Mouse (Mus musculus) stomach, embryonic 16.5 days (tissue): Measurements from ENCODE around the gene Opcml. TPM values are rescaled to one million over a fixed set of nuclear protein-coding genes. Genes with fewer than 3 reads are reported as not detected.

Experiments
- ATAC-seq: fragments of 200-750 bp; cut with Nextera tagmentation; 2 replicates; pipeline ENCODE4 v1.8.0; 2017; ENCODE audit warnings: moderate number of reproducible peaks, moderate TSS enrichment; ENCODE audit not compliant: insufficient read depth, low FRiP score
- H3K27ac ChIP-seq: fragments of 300-500 bp; sonication (generic); 2 replicates; pipeline ENCODE4 v1.5.1; 2014; ENCODE audit warnings: low read length
- H3K27me3 ChIP-seq: fragments of 300-500 bp; sonication (generic); 2 replicates; pipeline ENCODE4 v1.6.1; 2014; ENCODE audit warnings: low read length, control low read depth, mixed read lengths; ENCODE audit not compliant: control insufficient read depth, insufficient read depth
- H3K36me3 ChIP-seq: fragments of 300-500 bp; sonication (generic); 2 replicates; pipeline ENCODE4 v1.6.1; 2014; ENCODE audit warnings: low read length; ENCODE audit not compliant: control insufficient read depth, insufficient read depth
- H3K4me1 ChIP-seq: fragments of 300-500 bp; sonication (generic); 2 replicates; pipeline ENCODE4 v1.6.1; 2014; ENCODE audit warnings: low read length, control low read depth, mixed read lengths; ENCODE audit not compliant: control insufficient read depth, insufficient read depth
- H3K4me2 ChIP-seq: fragments of 300-500 bp; sonication (generic); 2 replicates; pipeline ENCODE4 v1.6.1; 2014; ENCODE audit warnings: low read depth, low read length, mixed read lengths
- H3K4me3 ChIP-seq: fragments of 300-500 bp; sonication (generic); replicated peaks from 2 replicates; pipeline ENCODE4 v1.5.1; 2014; ENCODE audit warnings: mild to moderate bottlenecking, low read length
- H3K9ac ChIP-seq: fragments of 300-500 bp; sonication (generic); 2 replicates; pipeline ENCODE4 v1.6.1; 2014; ENCODE audit warnings: low read length
- H3K9me3 ChIP-seq: fragments of 300-500 bp; sonication (generic); replicated peaks from 2 replicates; pipeline ENCODE4 v1.6.1; 2016; ENCODE audit warnings: low read length, control low read depth; ENCODE audit not compliant: control insufficient read depth
- WGBS: fragments of 180-500 bp; shearing (Covaris S2); extraction: QIAGEN DNeasy Blood & Tissue Kit; methylation state at CpG from one replicate; pipeline ENCODE4 v1.1.7; 2014; 5-methylcytosine and 5-hydroxymethylcytosine counted together
- polyA plus RNA-seq: library from polyadenylated mRNA; unstranded; fragments of >200 nt; fragmentation: Nextera tagmentation; extraction: Ambion mirVana; gene quantifications from 2 replicates; pipeline ENCODE4 v1.2.1, GENCODE M21; 2015

The Opcml gene
- 2.8 and 3.3 TPM in 2 replicates for polyA plus RNA-seq

GRCm38 (mm10) chr9:27790725-27791638 lies at the start of gene Opcml:
Gene Opcml, plus strand, starts transcription at chr9:27790775.
- Histone ChIP-seq H3K27me3 (peaks cover 26% of the 10 kb centered on the region), H3K4me1 (no peaks in the 10 kb centered on the region), H3K9ac (peak within 1 kb of the TSS; percentile 27), H3K27ac (no peak within 1 kb of the TSS), H3K36me3 (no peaks in the 10 kb centered on the region), H3K9me3 (no peaks in the 10 kb centered on the region), H3K4me3 (peak within 1 kb of the TSS; percentile 43), H3K4me2 (peak within 1 kb of the TSS; percentile 56)
- ATAC-seq = peak; percentile 69
- under 1% methylated on average over 28 of the region's 28 CpGs for WGBS

GRCm38 (mm10) chr9:27758709-27759108 lies 31.9 kb upstream of the Opcml start:
- Histone ChIP-seq H3K27ac (no peak overlapping the region), H3K9ac (no peak overlapping the region), H3K27me3 (no peaks in the 10 kb centered on the region), H3K4me1 (no peaks in the 10 kb centered on the region), H3K36me3 (no peaks in the 10 kb centered on the region), H3K4me3 (no peak overlapping the region), H3K4me2 (no peak overlapping the region), H3K9me3 (no peaks in the 10 kb centered on the region)
- no peak for ATAC-seq
- 44% methylated on average over 1 of the region's 1 CpGs for whole genome bisulfite sequencing

- Histone ChIP-seq H3K36me3 (no peaks in the 10 kb centered on the region), H3K4me1 (no peaks in the 10 kb centered on the region), H3K4me3 (no peak overlapping the region), H3K9ac (no peak overlapping the region), H3K27ac (no peak overlapping the region), H3K9me3 (no peaks in the 10 kb centered on the region), H3K27me3 (no peaks in the 10 kb centered on the region), H3K4me2 (no peak overlapping the region)
- ATAC-seq = no peak
- 89% methylated on average over 2 of the region's 2 CpGs for WGBS
These were observed 29.4 kb upstream of the Opcml start for GRCm38 (mm10) chr9:27761196-27761595.

GRCm38 (mm10) chr9:27766446-27766845 lies 24.1 kb upstream of the Opcml start:
- H3K9me3 ChIP-seq = no peaks in the 10 kb centered on the region
- no peak overlapping the region for H3K4me2 ChIP-seq
- H3K9ac ChIP-seq = no peak overlapping the region
- H3K4me3 ChIP-seq = no peak overlapping the region
- no peaks in the 10 kb centered on the region for H3K27me3 ChIP-seq
- no peaks in the 10 kb centered on the region for H3K36me3 ChIP-seq
- 77% methylated on average over 3 of the region's 3 CpGs for WGBS
- H3K4me1 ChIP-seq = no peaks in the 10 kb centered on the region
- no peak for ATAC-seq
- H3K27ac ChIP-seq = no peak overlapping the region

- no peak for ATAC-seq
- 83% methylated on average over 8 of the region's 8 CpGs for WGBS
These were observed 23.2 kb upstream of the Opcml start for GRCm38 (mm10) chr9:27767196-27767900.

GRCm38 (mm10) chr9:27768788-27769187 lies 21.8 kb upstream of the Opcml start:
- H3K4me2 ChIP-seq = no peak overlapping the region
- no peaks in the 10 kb centered on the region for H3K9me3 ChIP-seq
- H3K36me3 ChIP-seq = no peaks in the 10 kb centered on the region
- H3K9ac ChIP-seq = no peak overlapping the region
- H3K4me3 ChIP-seq = no peak overlapping the region
- no peaks in the 10 kb centered on the region for H3K27me3 ChIP-seq
- H3K27ac ChIP-seq = no peak overlapping the region
- no peak for ATAC-seq
- no peaks in the 10 kb centered on the region for H3K4me1 ChIP-seq

More at GRCm38 (mm10) chr9:27767196-27767900, 23.2 kb upstream of the Opcml start:
- Histone ChIP-seq H3K9ac (no peak overlapping the region), H3K27me3 (no peaks in the 10 kb centered on the region), H3K27ac (no peak overlapping the region), H3K36me3 (no peaks in the 10 kb centered on the region), H3K4me3 (no peak overlapping the region), H3K9me3 (no peaks in the 10 kb centered on the region), H3K4me2 (no peak overlapping the region), H3K4me1 (no peaks in the 10 kb centered on the region)

GRCm38 (mm10) chr9:27781291-27781993 lies 9.1 kb upstream of the Opcml start:
- Histone ChIP-seq H3K36me3 (no peaks in the 10 kb centered on the region), H3K4me1 (no peaks in the 10 kb centered on the region), H3K9ac (no peak overlapping the region), H3K4me3 (no peak overlapping the region), H3K27me3 (no peaks in the 10 kb centered on the region), H3K9me3 (no peaks in the 10 kb centered on the region), H3K27ac (no peak overlapping the region), H3K4me2 (no peak overlapping the region)
- ATAC-seq = no peak
- WGBS = 76% methylated on average over 6 of the region's 6 CpGs

GRCm38 (mm10) chr9:27781994-27782337 lies 8.6 kb upstream of the Opcml start:
- no peaks in the 10 kb centered on the region for H3K4me1 ChIP-seq
- WGBS = 30% methylated on average over 1 of the region's 1 CpGs
- no peak for ATAC-seq

GRCm38 (mm10) chr9:27791639-27791966 lies 1.0 kb downstream of the Opcml start:
- Histone ChIP-seq H3K9ac (peak overlapping the region; percentile 27), H3K36me3 (no peaks in the 10 kb centered on the region), H3K4me3 (peak overlapping the region; percentile 43), H3K9me3 (no peaks in the 10 kb centered on the region), H3K4me2 (peak overlapping the region; percentile 56), H3K27ac (no peak overlapping the region), H3K27me3 (peaks cover 26% of the 10 kb centered on the region), H3K4me1 (no peaks in the 10 kb centered on the region)
- 3% methylated on average over 12 of the region's 12 CpGs for WGBS
- no peak for ATAC-seq

More at GRCm38 (mm10) chr9:27781994-27782337, 8.6 kb upstream of the Opcml start:
- Histone ChIP-seq H3K9me3 (no peaks in the 10 kb centered on the region), H3K36me3 (no peaks in the 10 kb centered on the region), H3K9ac (no peak overlapping the region), H3K4me3 (no peak overlapping the region), H3K27ac (no peak overlapping the region), H3K27me3 (no peaks in the 10 kb centered on the region), H3K4me2 (no peak overlapping the region)
